Mouse (Mus musculus) fat pad, adult 2 months (tissue): ENCODE data around the gene Myo9a.
"Not testable (repeated sequence)": the region's sequence is repeated elsewhere in the genome, so short reads cannot be mapped to it uniquely, and the experiment has no call there.

Experiments used
- DNase-seq: peaks from one replicate; pipeline ENCODE4 v3.0.0-alpha.2; 2011; ENCODE audit warnings: low read depth, low spot score; ENCODE audit errors: extremely low read depth

Gene Myo9a

DNA sequence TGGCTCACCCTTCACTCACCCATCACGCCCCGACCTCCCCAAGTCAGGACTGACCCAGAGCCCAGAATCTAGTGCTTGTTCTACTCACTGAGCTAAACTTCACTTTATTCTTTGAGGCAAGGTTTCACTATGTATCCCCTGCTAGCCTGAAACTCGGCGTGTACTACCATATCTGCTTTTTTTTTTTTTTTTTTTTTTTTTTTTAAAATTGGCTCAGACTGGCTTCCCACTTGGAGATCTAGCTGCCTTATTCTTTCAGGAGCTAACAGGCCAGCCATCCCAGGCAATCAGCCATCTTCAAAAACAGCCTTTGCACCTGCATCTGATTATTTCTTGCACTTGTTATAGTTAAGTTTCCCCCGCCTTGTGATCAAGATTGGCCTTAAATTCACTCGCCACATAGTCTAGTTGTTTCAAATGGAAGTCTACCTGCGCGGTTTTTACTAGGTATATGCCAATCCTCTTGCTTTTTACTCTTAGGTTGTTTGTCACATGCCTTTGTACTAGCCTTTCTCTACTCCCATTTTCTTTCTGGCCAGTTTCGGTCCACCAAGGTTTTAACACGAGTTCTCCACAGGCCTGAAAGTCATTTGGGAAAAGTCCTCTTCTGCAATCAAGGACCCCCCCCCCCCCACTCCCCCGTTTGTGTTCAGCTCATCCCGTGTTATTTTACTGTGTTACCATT, 973 bp upstream of the Myo9a start:
- no peak for DNase-seq

DNA sequence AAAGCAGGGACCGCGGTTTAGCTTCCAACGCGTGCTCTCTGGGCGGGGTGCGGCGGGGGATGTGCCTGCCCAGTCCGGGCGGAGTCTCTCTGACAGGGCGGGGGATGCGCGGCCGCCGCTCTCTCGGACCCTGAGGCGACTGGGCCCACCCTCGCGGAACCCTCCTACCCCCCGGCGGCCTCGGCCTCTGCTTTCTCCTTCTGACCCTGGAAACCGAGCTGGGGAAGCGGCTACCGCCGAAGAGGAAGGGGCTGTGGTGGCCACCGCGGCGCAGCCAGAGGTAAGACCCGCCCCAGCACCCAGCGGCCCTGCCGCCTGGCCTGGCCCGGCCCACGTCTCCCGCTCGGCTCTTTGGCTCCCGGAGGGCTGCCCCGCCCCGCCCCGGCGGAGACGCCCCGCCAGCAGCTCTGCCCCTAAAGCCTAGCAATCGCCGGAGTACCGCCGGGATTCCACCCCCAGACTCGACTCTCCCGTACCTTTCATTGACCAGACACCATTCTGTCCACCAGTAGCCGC, 428 bp downstream of the Myo9a start:
- no peak for DNase-seq

DNA sequence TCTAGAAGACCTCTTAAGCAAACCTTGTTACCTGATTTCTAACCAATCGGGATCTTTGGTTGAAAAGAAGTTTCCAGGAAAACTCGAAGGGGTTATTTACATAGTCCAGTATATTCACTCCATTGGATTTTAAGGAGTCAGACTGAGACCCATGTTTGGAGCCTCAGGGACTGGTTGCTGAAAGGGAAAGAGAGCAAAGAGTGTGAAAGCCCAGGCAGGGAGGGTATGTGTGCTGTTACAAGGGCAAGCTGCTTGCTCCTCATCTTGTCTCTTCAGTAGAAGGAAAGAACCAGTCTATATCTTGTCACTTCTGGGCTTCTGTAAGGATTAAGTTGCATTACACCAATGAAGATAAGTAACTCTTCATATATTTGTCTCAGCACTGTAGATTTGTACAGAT, 1.3 kb downstream of the Myo9a start:
- DNase-seq: no peak

DNA sequence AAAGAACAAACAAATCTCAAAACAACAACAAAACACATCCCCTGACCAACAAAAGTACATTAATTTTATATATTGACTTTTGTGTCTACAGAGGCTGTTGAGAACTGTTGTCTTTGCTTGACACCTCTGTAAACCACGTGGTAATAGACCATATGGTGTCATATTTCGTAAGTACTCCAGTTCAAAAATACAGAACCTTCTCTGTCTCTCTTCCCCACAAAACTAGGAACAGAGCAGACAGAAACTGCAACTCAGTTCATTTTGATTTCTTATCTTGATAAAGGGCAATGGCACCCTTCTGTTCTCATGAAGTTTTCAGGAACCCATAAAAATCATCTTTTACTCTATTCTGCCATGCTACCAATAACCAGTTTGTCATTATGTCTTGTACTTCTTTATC, 4.5 kb downstream of the Myo9a start:
- no peak for DNase-seq

DNA sequence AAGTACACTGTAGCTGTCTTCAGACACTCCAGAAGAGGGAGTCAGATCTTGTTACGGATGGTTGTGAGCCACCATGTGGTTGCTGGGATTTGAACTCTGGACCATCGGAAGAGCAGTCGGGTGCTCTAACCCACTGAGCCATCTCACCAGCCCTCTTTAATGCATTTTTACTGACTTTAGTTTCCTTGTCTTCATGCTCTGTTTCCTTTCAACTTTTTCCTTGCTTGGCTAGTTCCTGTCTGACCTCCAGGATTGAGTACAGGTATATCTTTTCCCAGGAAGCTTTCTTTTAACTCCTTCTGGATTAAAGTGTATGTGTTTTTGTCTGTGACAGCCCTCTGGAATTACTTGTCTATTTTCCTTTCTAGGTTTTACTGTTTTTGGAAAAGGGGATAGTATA, 6.3 kb downstream of the Myo9a start:
- DNase-seq: not testable (repeated sequence)

DNA sequence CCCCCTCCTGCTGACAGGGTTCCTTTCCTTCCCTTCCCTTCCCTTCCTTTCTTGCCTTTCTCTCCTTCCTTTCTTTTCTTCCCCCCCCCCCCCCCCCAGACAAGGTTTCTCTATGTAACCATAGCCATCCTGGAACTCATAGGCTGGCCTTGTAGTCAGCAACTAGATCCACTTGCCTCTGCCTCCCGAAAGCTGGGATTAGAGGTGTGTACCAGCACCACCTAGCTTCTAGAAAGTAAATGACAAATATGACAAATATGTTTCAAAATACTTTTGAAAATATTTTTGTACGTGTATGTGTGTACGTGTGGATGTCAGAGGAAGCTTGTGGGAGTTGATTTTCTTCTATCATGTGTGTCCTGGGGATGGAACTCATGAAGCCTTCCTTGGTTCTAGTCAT, 9.8 kb downstream of the Myo9a start:
- DNase-seq: no peak

DNA sequence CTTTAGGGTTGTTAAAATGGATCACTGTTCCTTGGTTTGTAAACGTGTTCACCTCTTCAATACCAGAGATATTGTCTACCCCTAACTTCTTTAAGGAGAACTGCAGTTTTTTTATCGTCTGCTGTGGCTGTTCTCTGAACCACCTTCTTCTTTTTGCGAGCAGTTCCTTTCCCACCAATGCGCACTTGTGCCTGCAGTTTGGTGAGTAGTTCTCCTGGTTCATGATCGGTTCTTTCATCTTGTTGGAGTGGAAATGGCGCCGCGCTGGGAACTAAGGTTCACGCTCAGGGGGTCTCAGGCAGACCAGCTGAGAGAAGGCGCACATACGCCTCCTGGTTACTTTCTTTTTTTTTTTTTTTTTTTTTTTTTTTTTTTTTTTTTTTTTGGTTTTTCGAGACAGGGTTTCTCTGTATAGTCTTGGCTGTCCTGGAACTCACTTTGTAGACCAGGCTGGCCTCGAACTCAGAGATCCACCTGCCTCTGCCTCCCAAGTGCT, 16.3 kb downstream of the Myo9a start:
- not testable (repeated sequence) for DNase-seq

DNA sequence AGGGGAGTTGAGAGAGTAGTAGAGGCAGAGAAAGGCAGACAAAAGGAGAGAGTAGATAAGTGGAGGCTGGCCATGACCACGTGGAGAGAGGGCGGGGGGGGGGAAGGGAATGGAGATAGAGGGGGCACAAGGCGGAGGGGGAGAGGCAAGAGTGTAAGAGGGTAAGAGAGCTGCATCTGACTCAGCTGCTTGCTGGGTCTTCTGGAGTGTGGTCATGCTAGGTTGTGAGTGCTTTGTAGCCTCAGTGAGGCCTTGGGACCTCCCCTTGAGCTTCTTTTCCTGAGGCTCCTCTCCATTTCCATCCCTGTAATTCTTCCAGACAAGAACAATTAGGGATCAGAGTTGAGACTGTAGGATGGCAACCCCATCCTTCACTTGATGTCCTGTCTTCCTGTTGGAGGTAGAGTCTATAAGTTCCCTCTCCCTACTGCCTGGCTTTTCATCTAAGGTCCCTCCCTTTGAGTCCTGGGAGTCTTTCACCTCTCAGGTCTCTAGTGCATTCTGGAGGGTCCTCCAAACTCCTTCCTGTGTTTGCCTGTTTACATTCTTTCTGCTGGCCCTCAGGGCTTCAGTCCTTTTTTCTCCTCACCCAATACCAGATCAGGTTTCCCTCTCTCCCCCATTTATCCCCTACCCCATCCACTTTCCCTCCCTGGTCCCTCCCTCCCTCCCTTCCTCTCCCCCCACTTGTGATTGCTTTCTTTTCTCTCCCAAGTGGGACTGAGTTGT, 55.5 kb downstream of the Myo9a start:
- not testable (repeated sequence) for DNase-seq

DNA sequence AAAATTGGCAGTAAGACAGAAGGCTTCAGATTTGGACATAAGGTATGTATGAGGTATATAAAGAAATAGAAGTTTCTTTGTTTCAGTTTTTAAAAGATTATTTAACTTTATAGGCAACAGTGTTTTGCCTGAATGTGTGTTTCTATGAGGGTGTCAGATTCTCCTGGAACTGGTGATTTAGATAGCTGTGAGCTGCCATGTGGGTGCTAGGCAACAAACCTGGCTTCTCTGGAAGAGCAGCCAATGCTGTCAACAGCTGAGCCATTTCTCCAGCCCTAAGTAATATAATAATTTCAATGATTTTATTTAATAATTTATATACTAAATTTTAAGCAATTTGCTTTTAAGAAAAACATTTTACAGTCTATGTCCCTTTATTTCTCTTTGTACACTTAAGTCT, 133.9 kb downstream of the Myo9a start:
- DNase-seq: no peak

DNA sequence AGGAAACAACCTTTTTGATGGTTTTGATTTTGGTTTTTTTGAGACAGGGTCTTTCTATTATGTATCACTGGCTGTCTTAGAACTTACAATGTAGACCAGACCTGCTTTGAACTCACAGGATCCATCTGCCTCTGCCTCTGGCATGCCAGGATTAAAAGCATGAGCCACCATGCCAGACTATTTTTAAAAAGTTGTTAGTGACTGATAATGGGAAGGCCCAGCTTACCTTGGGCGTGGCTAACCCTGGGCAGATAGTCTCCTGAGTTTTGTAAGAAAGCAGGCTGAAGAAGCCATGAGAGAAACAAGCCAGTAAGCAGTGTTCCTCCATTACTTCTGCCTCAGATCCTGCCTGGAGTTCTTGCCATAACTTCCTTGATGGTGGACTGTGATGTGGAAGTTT, 152.7 kb downstream of the Myo9a start:
- DNase-seq: no peak

DNA sequence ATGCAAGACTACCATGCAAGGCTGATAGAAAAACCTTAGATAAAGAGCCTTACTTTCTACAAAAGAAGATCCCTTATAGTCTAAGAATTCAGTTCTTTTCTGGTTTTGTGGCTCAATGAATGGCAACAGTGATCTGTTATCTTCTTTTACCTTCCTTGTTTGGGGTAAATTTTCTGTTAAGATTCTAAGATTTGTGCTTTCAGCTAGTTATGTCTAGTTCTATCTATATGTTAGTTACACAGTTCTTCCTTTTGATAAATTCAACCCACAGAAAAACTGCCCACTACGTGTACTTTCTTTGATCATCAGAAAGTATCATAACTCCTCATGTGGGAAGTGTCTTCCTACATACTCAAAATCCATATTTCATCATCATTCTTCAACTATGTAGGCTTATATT, 164.1 kb downstream of the Myo9a start:
- DNase-seq: no peak

DNA sequence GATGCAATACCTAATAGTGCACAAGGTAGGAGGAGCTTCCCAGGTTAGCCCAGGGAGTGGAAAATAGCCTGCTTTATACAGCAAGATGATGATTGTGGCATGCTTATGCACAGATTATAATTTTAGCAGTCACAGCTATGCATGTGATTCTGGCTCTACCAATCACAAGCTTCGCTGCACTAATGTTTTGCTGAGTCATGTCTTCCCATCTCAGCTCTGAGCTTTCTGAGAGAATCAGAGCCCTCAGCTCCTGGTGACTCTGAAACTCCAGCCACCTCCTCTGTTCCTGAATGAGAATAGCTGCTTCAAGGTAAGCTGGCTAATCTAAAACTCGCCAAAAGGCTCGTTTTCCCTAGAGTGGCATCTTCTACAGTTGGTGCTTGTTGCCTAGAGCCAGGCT, 179.6 kb downstream of the Myo9a start:
- DNase-seq: no peak

DNA sequence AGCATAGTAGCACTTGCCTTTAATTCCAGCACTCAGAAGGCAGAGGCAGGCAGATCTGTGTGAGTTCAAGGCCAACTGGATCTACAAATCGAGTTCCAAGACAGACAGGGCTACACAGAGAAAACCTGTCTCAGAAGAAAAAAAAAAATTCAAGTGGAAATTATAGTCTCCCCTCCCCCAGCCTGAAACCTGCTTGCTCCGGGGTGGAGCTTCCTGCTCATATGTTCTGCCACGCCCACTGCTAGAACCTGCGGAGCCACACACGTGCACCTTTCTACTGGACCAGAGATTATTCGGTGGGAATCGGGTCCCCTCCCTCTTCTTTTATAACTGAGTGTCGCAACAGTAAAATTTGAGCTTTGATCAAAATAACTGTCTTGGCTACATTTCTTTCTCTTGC, 185.2 kb downstream of the Myo9a start:
- not testable (repeated sequence) for DNase-seq

DNA sequence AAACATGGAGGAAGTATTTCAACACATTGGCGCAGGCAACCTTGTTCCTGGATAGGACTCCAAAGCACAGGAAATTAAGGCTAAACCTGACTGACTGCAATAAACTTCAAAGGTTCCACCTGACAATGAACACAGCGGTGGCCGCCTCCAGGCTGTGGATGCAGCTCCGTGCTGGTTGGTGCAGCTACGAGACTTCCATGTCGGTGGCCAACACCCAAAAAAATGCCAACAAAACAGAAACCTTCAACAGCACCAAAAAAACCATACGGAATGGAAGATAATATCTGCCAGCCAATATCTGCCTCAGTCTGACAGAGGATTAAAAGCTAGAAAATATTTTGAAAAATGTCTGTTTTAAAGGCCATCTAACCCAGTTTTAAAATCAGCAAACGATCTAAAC, 187.8 kb downstream of the Myo9a start:
- DNase-seq: no peak

DNA sequence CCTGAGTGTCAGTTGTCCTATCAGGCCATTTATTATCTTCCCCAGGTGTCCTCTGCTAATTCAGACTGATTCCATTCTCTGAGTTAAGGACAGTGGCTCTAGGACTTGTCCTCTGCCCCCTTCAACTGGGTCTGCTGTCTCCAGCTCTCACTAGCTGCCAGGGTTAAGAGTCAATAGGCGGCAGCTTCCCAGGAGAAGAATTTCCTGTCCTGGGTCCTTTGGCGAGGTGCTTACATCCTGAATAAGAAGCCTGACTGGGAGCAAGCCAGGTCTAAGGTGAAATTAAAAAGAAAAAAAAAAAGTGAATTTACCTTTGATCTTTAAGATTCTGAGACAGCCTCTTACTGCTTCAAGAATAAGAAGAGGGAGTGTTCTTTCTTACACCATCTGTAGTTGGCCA, 189.0 kb downstream of the Myo9a start:
- DNase-seq: no peak

DNA sequence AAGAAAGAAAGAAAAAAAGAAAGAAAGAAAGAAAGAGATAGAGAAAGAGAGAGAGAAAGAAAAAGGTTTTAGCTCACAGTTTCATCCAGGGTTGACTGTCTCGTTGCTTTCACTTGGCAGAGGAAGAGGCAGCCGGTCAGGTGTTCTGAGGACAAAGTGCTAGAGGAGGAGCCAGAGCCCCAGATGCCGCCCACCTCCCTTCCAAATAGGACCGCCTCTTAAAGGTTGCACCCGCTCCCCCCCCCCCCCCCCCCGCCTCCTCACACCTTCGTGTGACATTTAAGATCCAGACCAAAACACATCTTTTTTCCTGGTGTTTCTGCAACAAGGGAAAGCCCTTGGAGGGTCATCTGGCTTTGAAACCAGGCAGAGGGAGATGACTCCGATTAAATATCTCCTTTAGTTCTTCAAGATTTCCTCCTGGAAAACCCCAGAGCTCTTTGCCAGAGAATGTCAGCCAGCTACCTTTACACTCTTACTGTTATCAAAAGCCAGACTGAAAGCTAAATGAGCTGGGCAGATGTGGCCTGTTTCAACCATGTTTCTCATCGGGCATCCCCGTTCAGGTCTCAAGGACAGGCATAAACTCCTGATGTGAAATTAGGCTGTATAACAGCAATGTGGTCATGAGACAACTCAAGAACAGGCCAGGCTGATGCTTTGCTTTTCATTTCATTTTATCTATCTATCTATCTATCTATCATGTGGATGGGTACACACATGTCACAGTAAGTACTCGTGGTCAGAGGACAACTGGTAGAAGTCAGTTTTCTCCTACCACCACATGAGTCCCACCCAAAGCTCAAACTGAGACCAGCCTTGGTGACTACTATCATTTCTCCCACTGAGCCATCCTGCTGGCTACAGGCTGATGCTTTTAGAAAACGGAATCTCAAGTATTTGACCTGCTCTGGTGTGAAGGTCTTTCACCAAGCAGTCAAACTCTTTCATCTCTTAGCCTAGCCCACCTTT, 190.5 kb downstream of the Myo9a start:
- no peak for DNase-seq

DNA sequence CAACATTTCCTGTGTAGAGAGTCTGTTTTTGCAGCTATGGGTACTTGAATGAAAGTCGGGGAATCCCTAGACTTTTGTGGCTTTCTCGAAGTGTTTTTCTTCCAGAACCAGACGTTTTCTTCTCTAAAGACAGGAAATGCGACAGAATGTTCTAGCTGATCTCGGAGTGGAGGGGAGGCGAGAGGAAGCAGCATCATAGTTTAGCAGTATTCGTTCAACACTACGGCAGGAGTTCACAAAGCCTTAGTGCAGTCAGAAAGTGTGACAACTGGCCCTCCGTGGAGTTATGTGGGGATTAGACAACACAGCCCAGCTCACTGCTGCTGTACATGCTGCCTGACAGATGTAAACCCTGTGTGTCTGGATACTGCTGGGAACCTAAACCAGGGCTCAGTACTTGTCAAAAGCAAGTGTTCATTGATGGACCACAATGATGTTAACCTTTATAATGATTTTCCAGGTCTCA, 191.2 kb downstream of the Myo9a start:
- DNase-seq: no peak

DNA sequence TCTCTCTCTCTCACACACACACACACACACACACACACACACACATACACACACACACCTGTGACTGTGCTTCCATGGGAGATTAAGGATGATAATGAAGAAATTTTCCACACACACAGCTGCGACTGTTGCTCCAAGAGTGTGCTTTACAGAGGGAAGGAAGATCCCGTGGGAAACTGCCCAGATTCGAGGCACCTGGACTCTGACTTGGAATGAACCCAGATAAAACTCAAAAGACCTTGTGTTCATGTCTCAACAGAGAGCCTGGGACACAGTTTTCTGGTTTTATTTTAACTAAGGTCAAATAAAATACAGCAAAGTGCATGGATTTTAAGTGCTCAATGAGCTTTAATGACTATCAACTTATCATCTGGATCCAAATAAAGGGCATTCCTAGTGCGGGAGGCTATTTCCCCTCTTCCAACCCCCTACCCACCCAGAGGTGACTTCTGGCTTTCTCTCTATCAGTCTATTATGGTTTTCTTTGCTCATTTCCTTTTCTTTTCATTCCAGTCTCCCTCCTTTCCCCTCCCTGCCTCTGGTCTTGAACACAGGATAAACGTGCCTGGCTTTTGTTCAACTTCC, 191.9 kb downstream of the Myo9a start:
- DNase-seq: no peak

DNA sequence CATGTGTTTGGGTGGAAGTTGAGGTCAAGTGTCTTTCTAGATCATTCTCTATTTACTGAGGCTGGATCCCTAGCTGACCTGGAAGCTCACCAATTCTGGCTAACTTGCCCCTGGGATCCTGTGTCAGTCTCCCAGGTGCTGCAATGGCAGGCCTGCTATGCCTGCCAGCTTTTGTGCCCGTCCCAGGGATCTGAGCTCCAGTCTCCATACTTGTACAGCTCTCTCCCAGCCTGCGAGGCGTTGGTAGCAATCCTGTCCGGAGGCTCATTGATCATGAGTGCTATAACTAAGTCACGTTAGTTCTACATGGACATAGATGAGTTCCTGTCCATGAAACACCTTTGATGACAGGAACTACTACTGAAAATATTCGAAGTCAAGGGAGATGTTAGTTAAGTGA, 193.1 kb downstream of the Myo9a start:
- no peak for DNase-seq

DNA sequence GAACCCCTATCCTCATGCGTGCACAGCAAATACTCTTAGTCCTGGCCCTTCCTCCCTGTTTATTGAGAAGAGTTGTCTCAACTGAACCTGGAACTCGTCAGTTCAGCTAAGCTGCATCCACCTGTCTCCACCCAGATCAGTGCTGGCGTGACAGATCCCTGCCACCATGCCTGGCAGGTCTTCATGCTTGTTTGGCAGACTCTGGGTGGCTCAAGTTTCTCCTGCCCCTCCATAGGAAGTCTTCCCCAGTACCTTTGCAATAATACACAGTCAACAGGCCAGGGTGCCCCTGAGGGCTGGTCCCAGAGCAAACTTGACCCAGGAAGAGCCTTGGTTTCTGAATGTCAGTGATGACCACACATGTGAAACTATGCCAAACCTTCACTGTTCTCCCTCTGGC, 194.5 kb downstream of the Myo9a start:
- DNase-seq: no peak

DNA sequence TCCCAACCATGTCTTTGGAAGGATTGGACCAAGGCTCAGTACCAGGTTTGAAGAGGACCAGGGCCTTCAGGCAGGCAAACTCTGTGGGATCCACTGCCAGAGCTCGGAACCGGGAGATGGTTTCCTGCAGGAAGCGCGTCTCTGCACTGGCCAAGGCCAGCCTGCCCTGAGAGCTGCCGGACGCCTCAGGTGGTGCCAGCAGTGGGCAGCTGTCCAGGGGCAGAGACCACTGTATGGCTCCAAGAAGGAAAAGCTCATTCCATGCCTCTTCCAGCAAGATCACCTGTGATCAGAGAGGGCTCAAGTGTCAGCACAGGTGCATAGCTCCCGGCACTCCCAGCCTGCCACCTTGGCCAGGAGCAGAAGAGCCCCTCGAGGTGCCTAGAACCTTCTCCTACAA, 196.6 kb downstream of the Myo9a start:
- DNase-seq: no peak
